Mouse (Mus musculus) heart, postnatal 0 days (tissue): ENCODE measurements at regions not wholly inside any gene's neighbourhood (a gene's known extent, or its start where the extent isn't known, plus 50 kb on each side); places are given as distances from the start of the nearest gene placed in this dataset.

Experiments used
- ATAC-seq: fragments of 200-750 bp; cut with Nextera tagmentation; 2 replicates; pipeline ENCODE4 v1.8.0; 2017; ENCODE audit warnings: low read depth, moderate number of reproducible peaks, moderate library complexity; ENCODE audit not compliant: insufficient read depth
- DNase-seq: peaks from one replicate; pipeline ENCODE4 v3.0.0-alpha.2; 2016; ENCODE audit warnings: low spot score
- H3K27ac ChIP-seq: fragments of 300-500 bp; sonication (generic); 2 replicates; pipeline ENCODE4 v1.5.1; 2014; ENCODE audit warnings: low read depth, mild to moderate bottlenecking
- H3K27me3 ChIP-seq: fragments of 300-500 bp; sonication (generic); 2 replicates; pipeline ENCODE4 v1.6.1; 2014; ENCODE audit warnings: low read length, mixed read lengths; ENCODE audit not compliant: control insufficient read depth, insufficient read depth
- H3K36me3 ChIP-seq: fragments of 300-500 bp; sonication (generic); replicated peaks from 2 replicates; pipeline ENCODE4 v1.6.1; 2014; ENCODE audit warnings: low read length, mixed read lengths; ENCODE audit not compliant: control insufficient read depth, insufficient read depth
- H3K4me1 ChIP-seq: fragments of 300-500 bp; sonication (generic); 2 replicates; pipeline ENCODE4 v1.6.1; 2014; ENCODE audit warnings: antibody characterized with exemption; ENCODE audit not compliant: control insufficient read depth, insufficient read depth
- H3K4me2 ChIP-seq: fragments of 300-500 bp; sonication (generic); 2 replicates; pipeline ENCODE4 v1.6.1; 2014; ENCODE audit warnings: low read depth, mild to moderate bottlenecking, low read length, moderate library complexity
- H3K4me3 ChIP-seq: fragments of 300-500 bp; sonication (generic); 2 replicates; pipeline ENCODE4 v1.5.1; 2014; ENCODE audit warnings: low read depth, low read length
- H3K9ac ChIP-seq: fragments of 300-500 bp; sonication (generic); replicated peaks from 2 replicates; pipeline ENCODE4 v1.6.1; 2014; ENCODE audit warnings: low read depth, low read length, mixed read lengths
- H3K9me3 ChIP-seq: fragments of 300-500 bp; sonication (generic); replicated peaks from 2 replicates; pipeline ENCODE4 v1.6.1; 2016; ENCODE audit warnings: low read length; ENCODE audit not compliant: control insufficient read depth
- CTCF ChIP-seq: IDR thresholded peaks from 2 replicates; pipeline ENCODE4 v1.5.1; 2016; ENCODE audit warnings: antibody characterized with exemption, control low read depth, low read depth
- EP300 ChIP-seq: IDR thresholded peaks from 2 replicates; pipeline ENCODE4 v1.6.1; 2016; ENCODE audit warnings: antibody characterized with exemption, low read depth
- WGBS: fragments of 180-500 bp; shearing (Covaris S2); extraction: QIAGEN DNeasy Blood & Tissue Kit; methylation state at CpG from one replicate; pipeline ENCODE4 v1.1.7; 2014; 5-methylcytosine and 5-hydroxymethylcytosine counted together

DNA sequence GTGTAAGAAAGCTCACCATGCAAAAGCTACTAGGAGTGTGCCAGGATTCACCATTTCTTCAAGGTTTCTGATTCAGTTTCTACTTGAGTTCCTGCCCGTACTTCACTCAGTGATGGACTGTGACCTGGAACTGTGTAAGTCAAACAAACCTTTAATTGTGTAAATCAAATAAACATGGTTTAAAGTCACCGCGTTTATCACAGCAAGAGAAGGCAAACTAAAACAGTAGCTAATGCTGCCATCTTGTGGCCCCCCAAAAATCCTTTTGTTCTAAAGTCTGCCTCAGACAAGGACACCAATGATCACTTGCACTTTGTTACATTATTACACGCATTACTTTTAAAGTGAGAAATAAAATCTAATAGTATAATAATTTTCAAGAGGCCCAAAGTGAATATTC lies 63.6 kb upstream of the Dcx start:
- TF ChIP-seq CTCF, result peak; percentile 46
- no peak for TF ChIP-seq EP300
- no peak overlapping the region for H3K9ac ChIP-seq
- 13% methylated on average over 4 of the region's 4 CpGs for WGBS
- H3K4me2 ChIP-seq, result no peak overlapping the region; the same call in 1 of the 2 replicates
- no peaks in the 10 kb centered on the region for H3K9me3 ChIP-seq
- H3K36me3 ChIP-seq, result no peaks in the 10 kb centered on the region
- ATAC-seq (no peak), DNase-seq (peak; percentile 40)
- no peak overlapping the region for H3K27ac ChIP-seq
- H3K4me3 ChIP-seq, result no peak overlapping the region
- H3K4me1 ChIP-seq, result no peaks in the 10 kb centered on the region
- H3K27me3 ChIP-seq, result no peaks in the 10 kb centered on the region
